Mouse (Mus musculus): ENCODE results near the gene Tmem229a. TPM values are rescaled to one million over a fixed set of nuclear protein-coding genes. Genes with fewer than 3 reads are reported as not detected.
A peak's percentile ranks its signal among the peaks of the same experiment; 100 is the strongest.

Tmem229a gene
- polyA plus RNA-seq (2016; fragmentation: Nextera tagmentation; extraction: Ambion mirVana), result 1.7 and 2.4 TPM in 2 replicates

DNA sequence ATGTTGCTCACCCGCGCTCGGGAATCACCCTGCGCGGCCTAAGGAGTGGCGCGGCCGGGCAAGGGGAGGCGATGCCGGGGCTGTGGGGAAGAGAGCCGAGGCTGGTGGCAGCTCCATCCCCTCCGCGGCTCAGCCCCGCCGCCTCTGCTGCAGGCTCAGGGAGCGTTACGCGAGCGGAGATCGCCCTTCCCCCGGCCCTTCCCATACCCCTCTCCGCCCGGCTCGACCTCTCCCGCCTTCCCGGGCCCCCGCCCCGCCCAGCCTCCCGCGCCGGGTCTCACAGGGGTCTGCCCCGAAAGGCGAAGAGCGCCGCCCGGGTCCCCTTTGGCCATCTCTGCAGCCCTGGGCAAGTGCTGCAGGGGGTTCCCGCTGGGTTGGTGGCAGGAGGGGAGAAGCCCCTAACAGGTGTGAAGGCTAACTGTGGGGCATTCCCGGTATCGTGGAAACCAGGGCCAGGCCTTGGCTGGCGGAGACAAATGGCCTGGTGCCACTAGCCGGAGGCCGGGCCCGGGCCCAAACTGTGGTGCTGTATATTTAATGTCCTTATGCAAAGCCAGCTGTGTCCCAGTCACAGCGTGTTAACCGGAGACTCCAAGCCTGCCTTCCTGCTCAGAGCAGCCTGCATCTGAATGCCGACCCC lies at the start of gene Tmem229a:
TSS of gene Tmem229a (minus strand) at position 352 of the 640 bp plus-strand sequence.
- H3K9ac ChIP-seq, result peak within 1 kb of the TSS; percentile 81
- under 1% methylated on average over 37 of the region's 46 CpGs for WGBS
- peak within 1 kb of the TSS; percentile 78 for H3K27ac ChIP-seq
- no peaks in the 10 kb centered on the region for H3K36me3 ChIP-seq (replicated peaks)
- H3K4me2 ChIP-seq, result peak within 1 kb of the TSS; percentile 93
- H3K4me1 ChIP-seq, result peaks cover 11% of the 10 kb centered on the region; the same call in 1 of the 2 replicates
- peak; percentile 87 for ATAC-seq (ENCODE audit: low FRiP score)
- H3K9me3 ChIP-seq, result no peaks in the 10 kb centered on the region
- H3K4me3 ChIP-seq (replicated peaks), result peak within 1 kb of the TSS; percentile 69
- H3K27me3 ChIP-seq, result peaks cover 5% of the 10 kb centered on the region; the same call in 1 of the 2 replicates

DNA sequence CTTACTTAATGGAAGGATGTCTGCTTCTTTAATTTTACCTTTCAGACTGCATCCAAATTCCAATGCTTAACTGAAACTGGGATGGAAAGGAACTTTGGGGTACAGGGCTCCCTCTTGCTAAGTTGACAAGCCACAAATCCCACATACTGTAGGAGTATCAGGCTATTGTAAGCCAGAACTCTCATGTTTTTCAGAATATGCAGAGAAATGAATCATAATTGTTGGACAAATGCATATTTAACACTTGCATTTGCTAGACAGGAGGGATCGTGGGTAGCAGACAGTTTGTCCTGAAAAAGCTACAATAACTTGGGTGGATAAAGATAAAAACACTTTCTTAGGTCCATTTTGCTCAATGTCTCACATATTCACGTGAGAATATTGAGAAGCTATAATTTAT lies 37.7 kb upstream of the Tmem229a start:
- H3K36me3 ChIP-seq (replicated peaks), result no peaks in the 10 kb centered on the region
- H3K4me2 ChIP-seq, result no peak overlapping the region
- H3K9ac ChIP-seq, result no peak overlapping the region
- no peaks in the 10 kb centered on the region for H3K9me3 ChIP-seq
- no peaks in the 10 kb centered on the region for H3K27me3 ChIP-seq
- WGBS, result 70% methylated on average over 2 of the region's 2 CpGs
- H3K4me3 ChIP-seq (replicated peaks), result no peak overlapping the region
- no peak overlapping the region for H3K27ac ChIP-seq
- no peak for ATAC-seq (ENCODE audit: low FRiP score)
- no peaks in the 10 kb centered on the region for H3K4me1 ChIP-seq

GRCm38 (mm10) chr6:24989836-24990235 lies 33.7 kb upstream of the Tmem229a start:
- Histone ChIP-seq H3K4me1 (no peaks in the 10 kb centered on the region), H3K4me2 (no peak overlapping the region)
- ATAC-seq (ENCODE audit: low FRiP score), result no peak

DNA sequence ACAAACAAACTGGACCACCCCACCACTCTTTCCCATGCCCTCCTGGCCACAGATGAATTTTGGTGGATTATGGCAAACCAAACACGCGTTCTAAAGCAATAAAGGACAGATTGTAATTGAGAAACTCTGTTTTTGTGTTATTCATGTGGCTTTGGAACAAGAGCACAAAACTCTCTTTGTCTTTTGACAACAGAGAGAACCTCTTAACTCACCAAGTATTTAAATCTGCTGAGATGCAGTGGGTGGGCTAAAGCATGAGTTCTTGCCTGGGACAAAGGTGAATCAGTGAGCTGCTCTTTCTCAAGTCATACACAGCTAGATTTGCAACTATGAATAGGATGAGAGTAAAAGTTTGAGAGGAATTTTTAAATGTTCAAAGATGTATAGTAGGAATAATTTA lies 20.1 kb upstream of the Tmem229a start:
- WGBS, result 30% methylated on average over 2 of the region's 2 CpGs
- no peak for ATAC-seq (ENCODE audit: low FRiP score)
- H3K27ac ChIP-seq, result no peak overlapping the region
- H3K4me2 ChIP-seq, result no peak overlapping the region
- no peak overlapping the region for H3K4me3 ChIP-seq (replicated peaks)
- no peaks in the 10 kb centered on the region for H3K36me3 ChIP-seq (replicated peaks)
- H3K9me3 ChIP-seq, result no peaks in the 10 kb centered on the region
- no peaks in the 10 kb centered on the region for H3K27me3 ChIP-seq
- H3K9ac ChIP-seq, result no peak overlapping the region
- no peaks in the 10 kb centered on the region for H3K4me1 ChIP-seq

More at GRCm38 (mm10) chr6:24989836-24990235, 33.7 kb upstream of the Tmem229a start:
- Histone ChIP-seq H3K27me3 (no peaks in the 10 kb centered on the region), H3K9me3 (no peaks in the 10 kb centered on the region), H3K36me3 (replicated peaks) (no peaks in the 10 kb centered on the region), H3K4me3 (replicated peaks) (no peak overlapping the region), H3K27ac (no peak overlapping the region), H3K9ac (no peak overlapping the region)

DNA sequence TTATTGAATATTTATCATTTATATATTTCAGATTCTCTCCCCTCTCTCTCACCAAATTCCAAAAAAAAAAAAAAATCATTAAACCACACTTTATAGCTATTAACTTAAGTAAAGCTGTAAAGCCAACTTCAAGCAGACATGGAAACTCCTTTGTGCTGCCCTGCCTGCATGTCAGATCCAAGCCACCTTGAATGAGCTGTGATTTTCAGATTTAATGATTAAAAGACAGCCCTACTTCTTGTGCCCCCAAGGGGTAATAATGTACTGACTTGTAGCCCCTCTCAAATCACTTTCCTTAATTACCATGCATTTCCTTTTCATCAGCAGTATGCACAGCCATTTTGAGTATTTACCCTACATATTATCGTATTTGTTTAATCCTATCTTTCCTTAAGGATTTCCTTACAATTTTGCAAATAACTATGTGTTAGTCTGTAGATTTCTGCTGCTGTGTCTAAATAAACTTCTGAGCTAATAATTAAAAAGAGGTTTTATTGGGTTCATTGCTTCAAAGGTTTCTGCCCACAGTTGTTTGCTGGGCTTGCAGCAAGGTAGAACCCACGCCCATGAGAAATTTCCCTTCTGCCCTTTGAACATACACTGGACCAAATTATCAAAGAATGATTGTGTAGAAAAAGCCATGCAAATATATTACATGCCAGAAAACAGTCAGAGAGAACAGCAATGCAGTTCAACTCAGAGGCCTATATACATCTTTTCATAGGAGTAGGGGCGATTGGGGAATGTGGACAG lies 12.6 kb upstream of the Tmem229a start:
- no peak for ATAC-seq (ENCODE audit: low FRiP score)
- WGBS, result 91% methylated on average over 3 of the region's 3 CpGs

DNA sequence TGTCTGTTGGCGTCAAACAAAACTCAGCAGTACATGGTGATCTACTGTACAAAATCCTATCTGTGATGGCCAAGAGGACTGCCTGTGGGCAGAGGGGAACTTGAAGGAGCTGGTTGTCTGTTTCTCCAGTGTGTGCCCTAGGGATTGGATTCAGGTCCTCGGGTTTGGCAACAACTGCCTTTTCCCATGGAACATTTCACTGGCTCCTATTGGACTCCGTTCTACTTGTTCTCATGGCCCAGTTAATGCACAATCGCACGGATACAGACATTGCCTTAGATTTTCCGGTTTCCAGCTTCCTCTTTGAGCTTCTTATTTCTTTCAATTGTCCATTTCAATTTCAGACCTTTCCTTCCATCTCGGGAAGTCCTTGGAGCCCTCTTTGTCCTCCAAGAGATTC lies 11.6 kb upstream of the Tmem229a start:
- 92% methylated on average over 7 of the region's 7 CpGs for WGBS
- ATAC-seq (ENCODE audit: low FRiP score), result no peak
- Histone ChIP-seq H3K9ac (no peak overlapping the region), H3K4me2 (no peak overlapping the region), H3K36me3 (replicated peaks) (no peaks in the 10 kb centered on the region), H3K27ac (no peak overlapping the region), H3K4me1 (no peaks in the 10 kb centered on the region), H3K27me3 (no peaks in the 10 kb centered on the region), H3K9me3 (no peaks in the 10 kb centered on the region), H3K4me3 (replicated peaks) (no peak overlapping the region)

More for the DNA sequence above, 12.6 kb upstream of the Tmem229a start:
- H3K4me2 ChIP-seq, result no peak overlapping the region
- no peak overlapping the region for H3K9ac ChIP-seq
- no peaks in the 10 kb centered on the region for H3K4me1 ChIP-seq
- H3K27me3 ChIP-seq, result no peaks in the 10 kb centered on the region
- H3K9me3 ChIP-seq, result no peaks in the 10 kb centered on the region
- no peak overlapping the region for H3K27ac ChIP-seq
- no peaks in the 10 kb centered on the region for H3K36me3 ChIP-seq (replicated peaks)
- H3K4me3 ChIP-seq (replicated peaks), result no peak overlapping the region

- Histone ChIP-seq H3K4me2 (no peak overlapping the region), H3K9me3 (no peaks in the 10 kb centered on the region), H3K4me3 (replicated peaks) (no peak overlapping the region), H3K27ac (no peak overlapping the region), H3K9ac (no peak overlapping the region), H3K36me3 (replicated peaks) (no peaks in the 10 kb centered on the region), H3K4me1 (no peaks in the 10 kb centered on the region), H3K27me3 (no peaks in the 10 kb centered on the region)
- no peak for ATAC-seq (ENCODE audit: low FRiP score)
- WGBS, result 73% methylated on average over 2 of the region's 2 CpGs
These were observed 10.0 kb upstream of the Tmem229a start for GRCm38 (mm10) chr6:24966010-24966682.

- Histone ChIP-seq H3K4me1 (no peaks in the 10 kb centered on the region), H3K9ac (no peak overlapping the region), H3K9me3 (no peaks in the 10 kb centered on the region), H3K4me3 (replicated peaks) (no peak overlapping the region), H3K27ac (no peak overlapping the region), H3K4me2 (no peak overlapping the region), H3K27me3 (no peaks in the 10 kb centered on the region), H3K36me3 (replicated peaks) (no peaks in the 10 kb centered on the region)
- no peak for ATAC-seq (ENCODE audit: low FRiP score)
- 85% methylated on average over 5 of the region's 5 CpGs for WGBS
These were observed 7.7 kb upstream of the Tmem229a start for GRCm38 (mm10) chr6:24963754-24964153.

DNA sequence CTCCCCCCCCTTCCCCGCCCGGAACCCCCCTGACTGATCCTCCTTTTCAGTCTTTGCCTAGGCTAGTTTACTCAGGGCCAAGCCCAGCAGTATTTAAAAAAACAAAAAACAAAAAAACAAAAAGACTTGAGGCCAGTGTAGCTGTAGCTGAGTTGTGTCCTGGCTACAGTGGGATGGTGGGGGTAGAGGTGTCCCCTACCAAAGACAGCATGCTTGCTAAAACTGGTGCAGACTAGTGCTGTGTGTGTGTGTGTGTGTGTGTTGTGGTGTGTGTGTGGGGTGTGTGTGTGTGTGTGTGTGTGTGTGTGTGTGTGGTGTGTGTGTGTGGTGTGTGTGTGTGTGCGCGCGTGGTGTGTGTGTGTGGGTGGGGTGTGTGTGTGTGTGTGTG lies 483 bp upstream of the Tmem229a start:
- H3K9me3 ChIP-seq, result no peaks in the 10 kb centered on the region
- H3K27ac ChIP-seq, result peak overlapping the region; percentile 78; the same call in 1 of the 2 replicates
- peak overlapping the region; percentile 93 for H3K4me2 ChIP-seq
- WGBS, result 11% methylated on average over 5 of the region's 5 CpGs
- H3K36me3 ChIP-seq (replicated peaks), result no peaks in the 10 kb centered on the region
- peaks cover 5% of the 10 kb centered on the region; the same call in 1 of the 2 replicates for H3K27me3 ChIP-seq
- ATAC-seq (ENCODE audit: low FRiP score), result no peak; the same call in 1 of the 2 replicates
- H3K4me1 ChIP-seq, result peaks cover 11% of the 10 kb centered on the region; the same call in 1 of the 2 replicates
- H3K9ac ChIP-seq, result peak overlapping the region; percentile 81
- peak overlapping the region; percentile 69 for H3K4me3 ChIP-seq (replicated peaks)

- WGBS, result under 1% methylated on average over 91 of the region's 91 CpGs
- Histone ChIP-seq H3K4me2 (peak overlapping the region; percentile 93), H3K4me3 (replicated peaks) (peak overlapping the region; percentile 69), H3K27me3 (peaks cover 5% of the 10 kb centered on the region; the same call in 1 of the 2 replicates), H3K9ac (peak overlapping the region; percentile 81), H3K9me3 (no peaks in the 10 kb centered on the region), H3K4me1 (peaks cover 11% of the 10 kb centered on the region; the same call in 1 of the 2 replicates), H3K27ac (peak overlapping the region; percentile 78), H3K36me3 (replicated peaks) (no peaks in the 10 kb centered on the region)
- peak; percentile 88 for ATAC-seq (ENCODE audit: low FRiP score)
These were observed 759 bp downstream of the Tmem229a start for GRCm38 (mm10) chr6:24955131-24955945.

DNA sequence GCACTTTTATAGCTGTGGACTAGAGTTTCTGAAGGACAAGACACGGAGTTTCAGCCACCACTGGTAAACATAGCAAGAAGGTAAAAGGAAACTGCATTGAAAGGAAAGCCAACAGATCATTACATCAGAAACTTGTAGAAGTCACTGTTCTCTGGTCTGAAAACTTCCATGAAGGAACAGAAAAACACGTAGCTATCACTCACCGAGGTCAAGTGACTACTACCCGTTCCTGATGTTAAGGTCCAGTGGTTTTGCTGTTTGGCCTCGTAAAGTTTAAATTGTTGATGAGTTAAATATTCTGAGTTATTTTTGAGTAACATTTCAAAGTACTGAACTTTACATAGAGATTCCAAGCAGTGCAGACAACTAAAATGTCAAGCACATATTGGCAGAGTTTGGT lies 2.0 kb downstream of the Tmem229a start:
- Histone ChIP-seq H3K4me3 (replicated peaks) (no peak overlapping the region), H3K27ac (no peak overlapping the region), H3K36me3 (replicated peaks) (no peaks in the 10 kb centered on the region), H3K9ac (no peak overlapping the region), H3K4me1 (peaks cover 11% of the 10 kb centered on the region; the same call in 1 of the 2 replicates), H3K27me3 (peaks cover 5% of the 10 kb centered on the region; the same call in 1 of the 2 replicates), H3K4me2 (no peak overlapping the region), H3K9me3 (no peaks in the 10 kb centered on the region)
- ATAC-seq (ENCODE audit: low FRiP score), result no peak
- WGBS, result 87% methylated on average over 5 of the region's 5 CpGs
